Mouse (Mus musculus): ENCODE results near the gene Ttll8.

DNA sequence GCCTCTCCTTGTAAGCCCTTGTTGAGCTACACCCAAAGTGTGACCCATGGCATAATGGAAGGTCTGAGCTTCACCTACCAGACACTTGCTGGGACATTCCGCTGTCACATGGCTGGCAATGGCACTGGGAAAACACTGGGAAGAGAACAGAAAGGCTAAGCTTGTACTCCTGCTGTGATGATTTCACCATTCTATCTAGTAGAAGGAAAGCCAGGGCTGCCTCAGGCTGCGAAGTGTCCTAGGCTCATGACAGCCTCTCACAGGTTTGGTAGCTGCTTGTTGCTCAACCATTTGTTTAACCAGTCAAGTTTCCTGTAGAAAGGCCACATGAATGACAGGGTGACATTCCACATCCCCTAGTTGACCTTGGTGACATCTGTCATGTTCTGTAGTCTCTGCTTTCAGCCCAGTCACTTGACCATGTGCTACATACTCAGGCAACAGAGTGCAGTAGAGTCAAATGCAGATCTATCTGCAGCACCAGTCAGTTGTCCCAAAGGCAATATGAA is 9.9 kb upstream of the Ttll8 start:
- TF ChIP-seq POLR2A (IDR thresholded peaks at IDR 0.05; ENCODE audit: borderline replicate concordance, insufficient read depth, low read length) = no peak
- TF ChIP-seq CTCF (IDR thresholded peaks at IDR 0.05; ENCODE audit: borderline replicate concordance, insufficient read depth, low read depth, low read length) = no peak

Measured in cerebellum, adult 2 months (tissue).